Mouse (Mus musculus): Measurements from ENCODE around the gene Prkce.

- TF ChIP-seq CTCF (IDR thresholded peaks at IDR 0.05) = peak; percentile 82
- TF ChIP-seq POLR2A (IDR thresholded peaks at IDR 0.05; ENCODE audit: insufficient read depth, low read depth, low read length) = no peak
- no peak for TF ChIP-seq EP300 (IDR thresholded peaks at IDR 0.05; ENCODE audit: insufficient read depth, low read depth, low read length)
These were observed 304.1 kb downstream of the Prkce start for GRCm38 (mm10) chr17:86471684-86472083.
